Mouse (Mus musculus) heart, adult 9 months (tissue): ENCODE measurements at regions not wholly inside any gene's neighbourhood (a gene's known extent, or its start where the extent isn't known, plus 50 kb on each side); places are given as distances from the start of the nearest gene placed in this dataset.
A peak's percentile ranks its signal among the peaks of the same experiment; 100 is the strongest.
"Not testable (repeated sequence)": the region's sequence is repeated elsewhere in the genome, so short reads cannot be mapped to it uniquely, and the experiment has no call there.

Experiments
- DNase-seq, 2 experiments: peaks; one replicate each; pipeline ENCODE4 v3.0.0; 2022; ENCODE audit warnings: low spot score in 2 of 2

DNA sequence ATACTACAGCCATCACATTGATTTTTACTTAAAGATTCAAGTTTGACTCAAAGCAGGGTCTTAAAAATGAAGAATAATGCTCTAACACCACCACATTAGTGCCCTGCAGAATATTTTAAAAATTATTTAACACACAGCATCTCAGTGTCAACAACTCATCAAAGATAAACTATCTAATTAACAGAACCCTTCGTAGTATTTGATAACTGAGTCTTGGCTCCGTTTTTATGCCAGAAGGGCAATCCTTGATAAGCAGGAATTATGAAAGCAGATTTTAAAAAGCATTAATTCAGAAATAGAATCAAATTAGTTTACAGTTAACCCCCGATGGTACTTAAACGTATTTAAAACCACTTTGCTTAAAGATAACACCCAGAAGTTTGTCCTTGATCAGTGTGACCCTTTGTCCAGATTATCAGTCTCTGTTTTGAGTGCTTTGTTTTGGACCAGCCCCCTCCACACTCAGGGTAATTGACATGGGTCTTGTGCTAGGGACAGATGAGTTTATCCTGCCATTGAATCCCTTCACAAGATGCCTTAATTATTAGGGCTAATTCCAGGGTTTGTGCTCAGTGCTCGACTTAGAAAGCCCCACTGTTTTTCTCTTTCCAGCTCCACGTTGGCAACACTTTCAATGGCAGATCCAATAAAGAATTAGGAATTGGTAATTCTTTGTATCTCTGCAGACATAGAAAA is 69.4 kb upstream of the Dph6 start:
- DNase-seq = no peak

DNA sequence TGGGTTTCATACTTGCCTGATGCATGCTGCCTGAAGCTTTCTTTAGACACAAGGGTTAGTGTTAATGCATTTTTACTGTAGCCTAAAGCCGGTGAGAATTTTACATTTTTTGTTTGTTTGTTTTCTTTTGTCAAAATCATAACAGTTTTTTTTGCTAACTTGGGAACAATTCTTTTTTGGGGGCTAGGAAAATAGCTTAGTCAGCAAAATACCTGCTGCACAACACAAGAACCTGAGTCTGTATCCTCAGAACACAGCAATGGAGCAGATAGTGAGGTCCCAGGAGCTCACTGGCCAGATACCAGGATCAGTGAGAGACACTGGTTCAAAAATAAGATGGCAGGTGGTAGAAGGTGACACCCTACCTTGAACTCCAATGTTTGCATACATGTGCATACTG is 72.4 kb upstream of the Dph6 start:
- no peak for DNase-seq

- DNase-seq = peak in 1 of 2 experiments; percentile 1
Measured at GRCm38 (mm10) chr2:114734861-114735569, 80.3 kb upstream of the Dph6 start.

DNA sequence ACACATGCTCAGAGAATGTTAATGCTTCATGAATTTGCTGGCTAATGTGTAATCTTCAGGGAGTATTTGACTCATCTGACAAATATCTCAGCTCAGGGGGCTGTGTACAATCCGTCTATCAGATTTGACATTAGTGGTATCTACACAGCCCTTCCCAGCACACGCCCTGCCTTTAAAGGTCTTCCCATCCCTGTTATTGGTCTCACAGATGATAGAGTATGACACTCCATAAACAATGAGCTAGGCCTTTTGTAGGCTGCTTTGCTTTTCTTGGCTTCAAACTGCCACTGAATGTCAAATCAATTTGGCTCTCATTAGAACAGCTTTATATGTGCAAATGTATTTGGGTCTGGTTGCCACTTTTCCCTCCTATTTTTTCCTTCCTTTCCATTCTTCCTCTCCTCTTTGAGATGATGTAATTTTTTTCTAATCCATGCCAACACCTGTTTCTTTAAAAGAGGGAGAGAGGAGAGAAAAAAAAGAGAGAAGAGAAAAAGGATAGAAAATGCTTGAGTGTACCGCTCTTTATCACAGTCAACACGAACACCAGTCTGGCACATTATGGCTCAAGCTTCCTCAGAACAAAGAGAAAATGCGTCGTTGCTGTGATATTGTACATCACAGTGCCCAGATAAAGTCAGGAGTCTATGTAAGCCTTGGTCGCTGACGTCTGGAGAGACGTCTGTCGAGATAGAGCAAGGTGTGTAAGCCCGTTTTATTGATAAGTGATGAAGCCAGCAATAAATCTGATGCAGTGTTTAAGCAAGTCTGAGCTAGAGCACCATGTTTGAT is 84.9 kb upstream of the Dph6 start:
- DNase-seq = no peak

DNA sequence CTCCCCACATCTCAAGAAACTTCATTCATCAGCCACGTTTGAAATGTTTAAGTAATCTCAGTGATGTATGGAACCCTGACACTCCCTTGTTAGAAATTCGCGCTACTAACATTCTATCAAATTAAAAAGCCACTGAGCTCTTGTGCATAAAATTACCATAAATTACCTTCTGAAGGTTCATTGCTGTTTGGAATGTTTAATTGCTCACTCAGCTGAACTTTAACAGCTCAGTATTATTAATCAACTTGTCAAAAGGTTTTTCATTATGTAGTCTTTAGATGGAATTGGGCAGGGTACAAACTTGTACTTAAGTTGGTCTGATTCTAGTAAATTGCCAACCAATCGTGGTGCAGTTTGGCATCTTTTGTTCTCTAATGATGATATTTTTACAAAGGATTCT is 108.5 kb upstream of the Dph6 start:
- DNase-seq = no peak

DNA sequence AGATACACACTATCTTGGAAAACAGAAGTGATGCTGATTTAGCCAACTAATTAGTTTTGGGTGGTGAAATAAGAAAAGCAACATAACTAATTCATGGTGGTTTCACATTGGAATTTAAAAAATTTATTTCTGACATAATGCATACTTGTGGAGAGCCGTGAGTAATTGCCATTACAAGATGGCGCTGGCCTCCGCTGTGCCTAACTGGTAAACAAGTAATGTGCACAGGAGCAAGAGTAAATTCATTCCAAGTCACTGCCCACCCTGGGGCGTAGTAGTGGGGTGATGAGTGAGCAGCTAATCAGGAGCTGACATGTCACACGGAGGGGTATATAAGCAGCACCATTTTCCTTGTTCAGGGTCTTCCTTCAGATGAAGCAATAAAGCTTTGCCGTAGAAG is 119.0 kb upstream of the Dph6 start:
- not testable (repeated sequence) for DNase-seq

GRCm38 (mm10) chr2:114774278-114774677 is 119.5 kb upstream of the Dph6 start:
- DNase-seq = no peak

GRCm38 (mm10) chr2:114775532-114775931 is 120.8 kb upstream of the Dph6 start:
- DNase-seq = peak; percentile 11

- no peak for DNase-seq
Measured at GRCm38 (mm10) chr2:114776176-114776575, 121.4 kb upstream of the Dph6 start.

GRCm38 (mm10) chr2:114782450-114782849 is 127.7 kb upstream of the Dph6 start:
- DNase-seq = peak in 1 of 2 experiments; percentile 16

- no peak for DNase-seq
Measured at GRCm38 (mm10) chr2:114784191-114784590, 129.4 kb upstream of the Dph6 start.

GRCm38 (mm10) chr2:114788251-114788650 is 133.5 kb upstream of the Dph6 start:
- DNase-seq = no peak

GRCm38 (mm10) chr2:114796630-114797290 is 142.0 kb upstream of the Dph6 start:
- no peak for DNase-seq

GRCm38 (mm10) chr2:114797291-114797650 is 142.5 kb upstream of the Dph6 start:
- DNase-seq = no peak

GRCm38 (mm10) chr2:114803241-114803640 is 148.5 kb upstream of the Dph6 start:
- peak in 1 of 2 experiments; percentile 8 for DNase-seq

DNA sequence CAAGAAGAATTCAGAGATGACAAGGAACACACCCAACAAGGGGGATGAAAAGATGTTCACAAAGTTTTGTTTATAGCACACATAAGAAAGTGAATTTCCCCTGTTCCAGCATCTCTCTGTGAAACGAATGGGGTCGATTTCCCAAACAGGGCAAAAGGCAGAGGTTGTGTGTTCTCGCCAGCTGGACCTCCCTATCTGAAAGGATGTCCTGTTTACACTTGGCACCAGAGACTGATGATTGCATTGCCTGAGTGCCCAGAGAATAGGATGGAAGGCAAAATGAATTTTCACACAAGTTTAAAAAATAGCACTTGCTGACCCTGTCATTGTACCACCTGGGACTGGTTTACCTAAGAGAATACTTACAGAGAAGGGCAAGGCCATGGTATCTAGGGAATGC is 149.2 kb upstream of the Dph6 start:
- no peak for DNase-seq

- no peak for DNase-seq
Measured at GRCm38 (mm10) chr2:114805436-114806047, 150.8 kb upstream of the Dph6 start.

DNA sequence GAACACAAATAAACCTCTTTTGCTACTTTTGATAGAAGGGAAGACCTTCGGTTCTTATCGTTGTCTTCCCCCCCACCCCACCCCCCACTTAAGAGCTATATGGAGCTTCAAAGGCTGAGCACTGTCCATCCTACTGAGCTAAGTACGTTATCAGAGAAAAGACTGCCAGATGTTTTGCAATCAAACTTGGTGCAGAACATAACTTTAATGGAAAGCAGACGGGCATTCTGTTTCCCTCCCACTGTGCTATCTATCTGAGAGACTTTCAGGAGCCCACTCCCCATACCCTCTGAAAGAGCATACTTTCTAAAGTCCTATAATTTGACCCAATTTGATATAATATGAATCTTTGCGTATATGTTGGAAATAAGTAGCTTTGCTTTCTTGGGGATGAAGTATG is 153.3 kb upstream of the Dph6 start:
- DNase-seq = no peak

- DNase-seq = peak; percentile 19 to 47
Measured at GRCm38 (mm10) chr2:114812141-114812902, 157.6 kb upstream of the Dph6 start.

- no peak for DNase-seq
Measured at GRCm38 (mm10) chr2:114812903-114813290, 158.1 kb upstream of the Dph6 start.

DNA sequence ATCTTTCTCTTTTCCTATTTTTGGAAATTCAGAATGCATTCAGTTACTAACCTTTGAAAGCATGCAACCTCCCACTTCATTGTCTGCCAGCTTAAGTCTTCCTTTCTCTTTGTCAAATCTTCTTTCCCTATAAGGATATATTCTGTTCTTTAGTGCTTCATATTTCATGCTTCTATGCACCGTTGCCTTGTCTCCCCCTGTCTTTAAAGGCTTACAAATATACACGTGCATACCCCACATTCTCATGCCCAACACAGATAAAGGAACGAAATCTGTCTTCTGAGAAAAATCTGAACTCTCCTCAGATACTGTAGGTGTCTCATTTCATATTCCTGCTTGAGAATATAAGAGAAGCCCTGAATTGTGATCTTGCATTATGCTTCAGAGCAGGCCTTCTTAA is 167.9 kb upstream of the Dph6 start:
- DNase-seq = no peak
